Mouse (Mus musculus) thymus, adult 2 months (tissue): Measurements from ENCODE around the gene Plaa.

Experiments
- CTCF ChIP-seq: fragments of 200-500 bp; IDR thresholded peaks from 2 replicates; pipeline ENCODE4 v1.5.1; 2012; ENCODE audit warnings: mild to moderate bottlenecking, control low read depth, low read length, moderate library complexity, borderline replicate concordance; ENCODE audit not compliant: control insufficient read depth, poor library complexity, insufficient read depth; ENCODE audit errors: extremely low read depth
- POLR2A ChIP-seq: fragments of 200-500 bp; IDR thresholded peaks from 2 replicates; pipeline ENCODE4 v1.6.1; 2012; ENCODE audit warnings: mild to moderate bottlenecking, low read length, control low read depth, moderate library complexity; ENCODE audit not compliant: control insufficient read depth, poor library complexity, insufficient read depth; ENCODE audit errors: extremely low read depth

- TF ChIP-seq CTCF (no peak), POLR2A (no peak)
These were observed 11.2 kb downstream of the Plaa start for GRCm38 (mm10) chr4:94591765-94592381.
